Mouse (Mus musculus) midbrain, embryonic 15.5 days (tissue): Measurements from ENCODE around the gene Dppa5a. TPM values are rescaled to one million over a fixed set of nuclear protein-coding genes. Genes with fewer than 3 reads are reported as not detected.
"Not testable (repeated sequence)": the region's sequence is repeated elsewhere in the genome, so short reads cannot be mapped to it uniquely, and the experiment has no call there.

ENCODE experiments used
- ATAC-seq: fragments of 200-750 bp; cut with Nextera tagmentation; replicated peaks from 2 replicates; pipeline ENCODE4 v1.8.0; 2017; ENCODE audit warnings: moderate TSS enrichment
- H3K27ac ChIP-seq: fragments of 300-500 bp; sonication (generic); 2 replicates; pipeline ENCODE4 v1.5.1; 2015; ENCODE audit warnings: mild to moderate bottlenecking, inconsistent platforms
- H3K27me3 ChIP-seq: fragments of 300-500 bp; sonication (generic); replicated peaks from 2 replicates; pipeline ENCODE4 v1.6.1; 2015; ENCODE audit warnings: inconsistent platforms
- H3K36me3 ChIP-seq: fragments of 300-500 bp; sonication (generic); replicated peaks from 2 replicates; pipeline ENCODE4 v1.6.1; 2015; ENCODE audit warnings: inconsistent platforms
- H3K4me1 ChIP-seq: fragments of 300-500 bp; sonication (generic); 2 replicates; pipeline ENCODE4 v1.6.1; 2015; ENCODE audit warnings: inconsistent platforms
- H3K4me2 ChIP-seq: fragments of 300-500 bp; sonication (generic); 2 replicates; pipeline ENCODE4 v1.6.1; 2015; ENCODE audit warnings: inconsistent platforms, mild to moderate bottlenecking, moderate library complexity
- H3K4me3 ChIP-seq: fragments of 300-500 bp; sonication (generic); 2 replicates; pipeline ENCODE4 v1.5.1; 2015; ENCODE audit warnings: mild to moderate bottlenecking, inconsistent platforms
- H3K9ac ChIP-seq: fragments of 300-500 bp; sonication (generic); 2 replicates; pipeline ENCODE4 v1.6.1; 2015; ENCODE audit warnings: mild to moderate bottlenecking, inconsistent platforms
- H3K9me3 ChIP-seq: fragments of 300-500 bp; sonication (generic); 2 replicates; pipeline ENCODE4 v1.6.1; 2016; ENCODE audit warnings: inconsistent platforms
- WGBS: fragments of 180-500 bp; shearing (Covaris S2); methylation state at CpG from one replicate; pipeline ENCODE4 v1.1.7; 2015; ENCODE audit warnings: mixed read lengths; 5-methylcytosine and 5-hydroxymethylcytosine counted together
- polyA plus RNA-seq: library from polyadenylated mRNA; unstranded; fragments of >200 nt; fragmentation: Nextera tagmentation; extraction: Ambion mirVana; gene quantifications from 2 replicates; pipeline ENCODE4 v1.2.1, GENCODE M21; 2015

Gene Dppa5a
- polyA plus RNA-seq, result 5.6 and 6.3 TPM in 2 replicates

- not testable (repeated sequence) for H3K27me3 ChIP-seq, ATAC-seq, H3K9ac ChIP-seq, H3K27ac ChIP-seq, H3K4me3 ChIP-seq, H3K9me3 ChIP-seq, H3K36me3 ChIP-seq, H3K4me1 ChIP-seq, H3K4me2 ChIP-seq
- 94% methylated on average over 16 of the region's 16 CpGs for WGBS
Measured at GRCm38 (mm10) chr9:78367959-78368358, at the start of gene Dppa5a. TSS of gene Dppa5a (minus strand) at chr9:78368177.

DNA sequence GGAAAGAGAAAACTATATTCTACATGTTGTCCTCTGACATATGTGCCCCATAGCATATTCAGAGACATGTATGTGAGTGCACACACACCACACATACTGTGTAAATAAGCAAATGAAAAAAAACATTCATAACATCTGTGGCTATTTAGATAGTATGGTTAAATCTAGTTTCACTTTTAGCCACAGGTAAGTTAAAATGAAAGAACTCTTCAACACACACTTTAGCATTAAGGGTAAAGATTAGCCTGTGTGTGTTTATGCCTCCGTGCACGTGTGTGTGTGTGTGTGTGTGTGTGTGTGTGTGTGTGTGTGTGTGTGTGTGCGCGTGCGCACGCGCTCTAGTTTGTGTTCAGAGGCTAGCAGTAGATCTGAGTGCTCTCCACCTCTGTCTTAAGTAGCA, 33.6 kb upstream of the Dppa5a start:
- H3K36me3 ChIP-seq, result no peaks in the 10 kb centered on the region
- H3K27ac ChIP-seq, result no peak overlapping the region
- peaks cover 19% of the 10 kb centered on the region for H3K27me3 ChIP-seq
- no peaks in the 10 kb centered on the region for H3K9me3 ChIP-seq
- no peak overlapping the region for H3K4me2 ChIP-seq
- no peak overlapping the region for H3K9ac ChIP-seq
- WGBS, result 93% methylated on average over 7 of the region's 7 CpGs
- ATAC-seq, result no peak
- no peaks in the 10 kb centered on the region for H3K4me1 ChIP-seq
- H3K4me3 ChIP-seq, result no peak overlapping the region

DNA sequence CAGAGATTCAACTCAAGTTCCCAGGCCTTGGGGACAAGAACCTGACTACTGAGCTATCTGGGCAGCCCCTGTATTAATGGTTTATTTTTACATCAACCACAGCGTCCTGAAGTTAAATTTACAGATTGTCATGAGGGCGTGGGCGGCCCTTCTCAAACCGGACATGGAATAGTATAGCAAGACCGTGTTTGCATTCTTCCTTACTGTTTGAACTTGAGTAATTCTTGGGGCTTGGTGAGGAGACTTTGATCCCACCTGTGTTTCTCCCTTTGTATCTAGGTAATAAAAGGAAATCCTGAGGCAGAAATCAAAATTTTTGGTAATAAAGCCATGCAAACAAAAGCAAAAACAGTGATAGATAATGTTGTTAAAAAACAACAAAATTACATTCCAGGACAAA, 32.6 kb upstream of the Dppa5a start:
- Histone ChIP-seq H3K9ac (no peak overlapping the region), H3K4me2 (no peak overlapping the region), H3K4me1 (peaks cover 6% of the 10 kb centered on the region), H3K27ac (no peak overlapping the region), H3K36me3 (no peaks in the 10 kb centered on the region), H3K9me3 (no peaks in the 10 kb centered on the region), H3K4me3 (no peak overlapping the region), H3K27me3 (peaks cover 29% of the 10 kb centered on the region)
- 87% methylated on average over 5 of the region's 5 CpGs for WGBS
- ATAC-seq, result no peak

- Histone ChIP-seq H3K27me3 (peaks cover 57% of the 10 kb centered on the region), H3K36me3 (no peaks in the 10 kb centered on the region), H3K9ac (no peak overlapping the region), H3K9me3 (no peaks in the 10 kb centered on the region), H3K4me1 (peaks cover 8% of the 10 kb centered on the region), H3K4me2 (no peak overlapping the region; the same call in 1 of the 2 replicates), H3K4me3 (peak overlapping the region; percentile 52; the same call in 1 of the 2 replicates), H3K27ac (no peak overlapping the region)
- WGBS, result 67% methylated on average over 9 of the region's 9 CpGs
- ATAC-seq, result no peak
Measured at GRCm38 (mm10) chr9:78396517-78396916, 28.5 kb upstream of the Dppa5a start.

DNA sequence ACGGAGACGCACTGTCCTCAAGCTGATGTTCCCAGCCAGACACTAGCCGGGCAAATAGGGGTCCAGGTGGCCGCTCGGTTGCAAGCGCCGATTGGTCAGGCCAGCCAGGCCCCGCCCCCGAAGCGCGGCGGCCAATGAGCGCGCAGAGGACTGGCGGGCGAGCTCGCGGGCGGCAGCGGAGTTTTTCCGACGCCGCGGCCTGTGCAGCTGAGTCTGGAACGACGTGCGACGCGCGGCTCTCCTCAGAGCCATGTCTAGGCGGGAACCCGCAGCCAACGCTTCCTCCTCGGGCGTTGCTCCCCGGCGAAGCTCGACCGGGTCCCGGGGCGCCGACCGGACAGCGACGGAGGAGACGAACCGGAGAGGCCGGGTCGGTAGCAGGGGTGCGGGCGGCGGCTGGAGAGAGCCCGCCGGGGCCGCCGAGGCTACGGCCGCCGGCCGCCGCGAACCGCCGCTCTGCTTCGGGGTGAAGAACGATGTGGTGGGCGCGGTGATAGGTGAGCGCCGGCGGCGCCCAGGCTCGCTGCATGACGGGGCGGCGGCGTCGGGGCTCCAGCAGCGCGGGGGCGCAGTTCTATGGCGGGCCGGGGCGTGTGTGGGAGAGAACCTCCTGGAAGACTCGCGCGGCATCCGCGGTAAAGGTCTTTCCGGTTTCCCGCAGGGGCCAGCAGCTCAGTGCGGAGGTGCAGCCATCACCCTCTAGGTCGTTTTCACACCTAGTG, 27.8 kb upstream of the Dppa5a start, which contains the start of gene Ddx43:
Gene Ddx43 (plus strand): TSS at position 148 of the 722 bp plus-strand sequence.
- peak within 1 kb of the TSS; percentile 79 for H3K4me2 ChIP-seq
- ATAC-seq, result peak; percentile 99
- peaks cover 57% of the 10 kb centered on the region for H3K27me3 ChIP-seq
- no peaks in the 10 kb centered on the region for H3K9me3 ChIP-seq
- H3K4me1 ChIP-seq, result peaks cover 8% of the 10 kb centered on the region
- no peaks in the 10 kb centered on the region for H3K36me3 ChIP-seq
- 4% methylated on average over 93 of the region's 93 CpGs for WGBS
- no peak within 1 kb of the TSS for H3K9ac ChIP-seq
- H3K27ac ChIP-seq, result no peak within 1 kb of the TSS
- peak within 1 kb of the TSS; percentile 52 for H3K4me3 ChIP-seq

DNA sequence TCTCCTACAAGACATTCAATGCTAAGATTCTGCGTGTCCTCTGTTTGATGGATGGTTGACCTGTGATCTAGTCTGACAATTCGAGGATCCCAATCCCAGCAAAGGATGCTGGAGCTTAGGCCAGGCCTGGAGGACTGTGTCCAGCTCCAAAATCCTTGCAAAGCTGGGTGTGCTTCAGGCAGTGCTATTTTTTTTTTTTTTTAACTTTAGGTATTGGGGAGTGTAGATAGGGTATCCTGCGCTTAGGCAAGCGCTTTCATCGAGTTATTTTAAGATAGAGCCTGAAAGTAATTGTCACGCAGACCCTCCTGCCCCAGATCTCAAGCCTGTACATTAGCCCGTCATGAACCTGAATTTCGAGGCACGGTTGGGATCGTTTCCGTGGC, 27.3 kb upstream of the Dppa5a start:
- peaks cover 8% of the 10 kb centered on the region for H3K4me1 ChIP-seq
- peak overlapping the region; percentile 79 for H3K4me2 ChIP-seq
- H3K27ac ChIP-seq, result no peak overlapping the region
- WGBS, result 36% methylated on average over 11 of the region's 11 CpGs
- H3K9me3 ChIP-seq, result no peaks in the 10 kb centered on the region
- no peak; the same call in 1 of the 2 replicates for ATAC-seq
- peaks cover 57% of the 10 kb centered on the region for H3K27me3 ChIP-seq
- no peaks in the 10 kb centered on the region for H3K36me3 ChIP-seq
- no peak overlapping the region for H3K9ac ChIP-seq
- H3K4me3 ChIP-seq, result peak overlapping the region; percentile 52

DNA sequence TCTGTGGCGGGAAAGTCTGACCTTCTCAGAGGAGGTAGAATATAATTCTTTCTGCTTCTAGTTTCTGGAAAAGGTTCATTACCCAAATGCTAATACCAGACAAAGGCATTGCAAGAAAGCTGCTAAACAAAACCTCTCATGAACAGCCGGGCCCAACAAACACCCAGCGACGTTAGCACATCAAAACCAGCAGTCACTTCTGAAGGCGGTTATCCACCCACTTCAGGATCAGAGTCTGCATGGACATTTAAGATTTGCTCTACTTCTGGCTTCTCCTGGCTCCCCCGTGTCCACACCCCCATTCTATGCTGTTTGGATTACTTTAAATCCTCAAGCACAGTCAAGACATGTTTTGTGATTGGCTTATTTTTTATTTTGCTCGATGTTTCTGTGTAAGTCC, 26.6 kb upstream of the Dppa5a start:
- Histone ChIP-seq H3K27ac (no peak overlapping the region), H3K9ac (no peak overlapping the region), H3K4me2 (no peak overlapping the region), H3K27me3 (peaks cover 57% of the 10 kb centered on the region), H3K4me3 (no peak overlapping the region), H3K4me1 (peaks cover 8% of the 10 kb centered on the region), H3K9me3 (no peaks in the 10 kb centered on the region), H3K36me3 (no peaks in the 10 kb centered on the region)
- ATAC-seq, result no peak
- 67% methylated on average over 7 of the region's 7 CpGs for WGBS

- no peak overlapping the region for H3K27ac ChIP-seq
- H3K4me2 ChIP-seq, result no peak overlapping the region
- H3K9me3 ChIP-seq, result no peaks in the 10 kb centered on the region
- no peaks in the 10 kb centered on the region for H3K36me3 ChIP-seq
- H3K4me3 ChIP-seq, result no peak overlapping the region
- peaks cover 53% of the 10 kb centered on the region for H3K27me3 ChIP-seq
- H3K9ac ChIP-seq, result no peak overlapping the region
- no peak for ATAC-seq
- H3K4me1 ChIP-seq, result peaks cover 8% of the 10 kb centered on the region
- WGBS, result 85% methylated on average over 10 of the region's 10 CpGs
Measured at GRCm38 (mm10) chr9:78393741-78394140, 25.8 kb upstream of the Dppa5a start.

DNA sequence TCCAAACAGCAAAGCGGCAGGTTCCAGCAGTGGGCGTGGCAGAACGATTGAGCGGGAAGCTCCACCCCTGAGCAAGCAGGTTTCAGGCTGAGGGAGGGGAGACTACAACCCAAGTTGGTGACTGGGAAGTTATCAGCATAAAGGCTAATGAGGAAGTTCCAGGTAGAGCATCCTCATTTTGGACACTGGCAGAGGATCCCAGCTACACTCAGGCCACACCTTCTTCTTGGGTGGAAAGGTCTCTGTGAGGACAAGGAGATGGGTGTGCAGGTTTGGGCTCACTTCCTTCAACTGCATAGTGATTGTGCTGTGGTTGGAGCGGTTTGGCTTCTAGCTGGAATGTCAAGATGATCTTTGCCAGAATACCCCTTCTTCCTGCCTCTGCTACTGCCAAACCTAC, 22.0 kb upstream of the Dppa5a start:
- Histone ChIP-seq H3K9ac (no peak overlapping the region), H3K36me3 (no peaks in the 10 kb centered on the region), H3K4me3 (no peak overlapping the region), H3K27ac (no peak overlapping the region), H3K27me3 (peaks cover 22% of the 10 kb centered on the region), H3K4me1 (no peaks in the 10 kb centered on the region), H3K4me2 (no peak overlapping the region), H3K9me3 (no peaks in the 10 kb centered on the region)
- WGBS, result 68% methylated on average over 5 of the region's 5 CpGs
- no peak for ATAC-seq

- no peak overlapping the region for H3K27ac ChIP-seq
- H3K4me2 ChIP-seq, result no peak overlapping the region
- no peak overlapping the region for H3K9ac ChIP-seq
- H3K36me3 ChIP-seq, result no peaks in the 10 kb centered on the region
- no peaks in the 10 kb centered on the region for H3K4me1 ChIP-seq
- no peak overlapping the region for H3K4me3 ChIP-seq
- H3K9me3 ChIP-seq, result no peaks in the 10 kb centered on the region
- no peaks in the 10 kb centered on the region for H3K27me3 ChIP-seq
- no peak for ATAC-seq
- WGBS, result 86% methylated on average over 7 of the region's 7 CpGs
Measured at GRCm38 (mm10) chr9:78386947-78387346, 19.0 kb upstream of the Dppa5a start.

DNA sequence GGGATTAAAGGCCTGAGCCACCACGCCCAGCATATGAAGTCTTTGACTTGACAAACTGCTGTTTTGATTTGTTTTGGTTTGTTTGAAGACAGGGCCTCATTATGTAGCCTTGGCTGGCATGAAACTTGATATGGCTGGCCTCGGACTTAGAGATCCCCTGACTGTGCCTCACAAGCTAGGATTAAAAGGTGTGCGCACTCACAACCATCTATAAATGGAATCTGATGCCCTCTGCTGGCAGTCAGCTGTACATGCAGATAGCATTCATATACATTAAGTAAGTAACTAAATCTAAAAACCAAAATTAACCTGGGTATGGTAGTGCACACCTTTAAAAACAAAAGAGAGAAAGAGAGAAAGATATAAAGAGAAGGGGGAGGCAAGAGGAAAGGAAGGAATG, 17.9 kb upstream of the Dppa5a start:
- Histone ChIP-seq H3K9ac (no peak overlapping the region), H3K36me3 (no peaks in the 10 kb centered on the region), H3K4me1 (no peaks in the 10 kb centered on the region), H3K9me3 (no peaks in the 10 kb centered on the region), H3K4me3 (no peak overlapping the region), H3K4me2 (no peak overlapping the region), H3K27me3 (no peaks in the 10 kb centered on the region), H3K27ac (no peak overlapping the region)
- 46% methylated on average over 3 of the region's 3 CpGs for WGBS
- no peak for ATAC-seq

GRCm38 (mm10) chr9:78378113-78378785, 10.3 kb upstream of the Dppa5a start, which contains the start of gene Ooep:
TSS of gene Ooep (minus strand) at chr9:78378725.
- Histone ChIP-seq H3K27ac (peak within 1 kb of the TSS; percentile 74), H3K27me3 (no peaks in the 10 kb centered on the region), H3K4me3 (peak within 1 kb of the TSS; percentile 41), H3K4me1 (peaks cover 10% of the 10 kb centered on the region), H3K4me2 (peak within 1 kb of the TSS; percentile 77), H3K9ac (peak within 1 kb of the TSS; percentile 31), H3K9me3 (no peaks in the 10 kb centered on the region), H3K36me3 (no peaks in the 10 kb centered on the region)
- WGBS, result 4% methylated on average over 22 of the region's 23 CpGs
- ATAC-seq, result peak; percentile 95
